Mouse (Mus musculus) embryonic facial prominence, embryonic 12.5 days (tissue): Measurements from ENCODE around the gene Avpr2. TPM values are rescaled to one million over a fixed set of nuclear protein-coding genes. Genes with fewer than 3 reads are reported as not detected.

Source experiments
- ATAC-seq: fragments of 200-750 bp; cut with Nextera tagmentation; 2 replicates; pipeline ENCODE4 v1.8.0; 2017; ENCODE audit not compliant: insufficient number of reproducible peaks, insufficient read depth, low FRiP score, low TSS enrichment
- H3K27ac ChIP-seq: fragments of 300-500 bp; sonication (generic); 2 replicates; pipeline ENCODE4 v1.5.1; 2016; ENCODE audit warnings: mild to moderate bottlenecking
- H3K27me3 ChIP-seq: fragments of 300-500 bp; sonication (generic); 2 replicates; pipeline ENCODE4 v1.6.1; 2016; ENCODE audit warnings: mild to moderate bottlenecking, moderate library complexity
- H3K36me3 ChIP-seq: fragments of 300-500 bp; sonication (generic); 2 replicates; pipeline ENCODE4 v1.6.1; 2016; ENCODE audit warnings: mild to moderate bottlenecking
- H3K4me1 ChIP-seq: fragments of 300-500 bp; sonication (generic); 2 replicates; pipeline ENCODE4 v1.6.1; 2016
- H3K4me2 ChIP-seq: fragments of 300-500 bp; sonication (generic); replicated peaks from 2 replicates; pipeline ENCODE4 v1.6.1; 2016; ENCODE audit warnings: mild to moderate bottlenecking, moderate library complexity
- H3K4me3 ChIP-seq: fragments of 300-500 bp; sonication (generic); 2 replicates; pipeline ENCODE4 v1.5.1; 2016; ENCODE audit warnings: mild to moderate bottlenecking
- H3K9ac ChIP-seq: fragments of 300-500 bp; sonication (generic); 2 replicates; pipeline ENCODE4 v1.6.1; 2016; ENCODE audit warnings: mild to moderate bottlenecking, moderate library complexity
- H3K9me3 ChIP-seq: fragments of 300-500 bp; sonication (generic); 2 replicates; pipeline ENCODE4 v1.6.1; 2016; ENCODE audit warnings: mild to moderate bottlenecking, moderate library complexity
- WGBS: fragments of 180-500 bp; shearing (Covaris S2); methylation state at CpG from one replicate; pipeline ENCODE4 v1.1.7; 2016; 5-methylcytosine and 5-hydroxymethylcytosine counted together
- polyA plus RNA-seq: library from polyadenylated mRNA; unstranded; fragments of >200 nt; fragmentation: Nextera tagmentation; extraction: Ambion mirVana; gene quantifications from 2 replicates; pipeline ENCODE4 v1.2.1, GENCODE M21; 2016

Gene Avpr2
- polyA plus RNA-seq, 1 experiment from 2014 or later, result 0.10 TPM

DNA sequence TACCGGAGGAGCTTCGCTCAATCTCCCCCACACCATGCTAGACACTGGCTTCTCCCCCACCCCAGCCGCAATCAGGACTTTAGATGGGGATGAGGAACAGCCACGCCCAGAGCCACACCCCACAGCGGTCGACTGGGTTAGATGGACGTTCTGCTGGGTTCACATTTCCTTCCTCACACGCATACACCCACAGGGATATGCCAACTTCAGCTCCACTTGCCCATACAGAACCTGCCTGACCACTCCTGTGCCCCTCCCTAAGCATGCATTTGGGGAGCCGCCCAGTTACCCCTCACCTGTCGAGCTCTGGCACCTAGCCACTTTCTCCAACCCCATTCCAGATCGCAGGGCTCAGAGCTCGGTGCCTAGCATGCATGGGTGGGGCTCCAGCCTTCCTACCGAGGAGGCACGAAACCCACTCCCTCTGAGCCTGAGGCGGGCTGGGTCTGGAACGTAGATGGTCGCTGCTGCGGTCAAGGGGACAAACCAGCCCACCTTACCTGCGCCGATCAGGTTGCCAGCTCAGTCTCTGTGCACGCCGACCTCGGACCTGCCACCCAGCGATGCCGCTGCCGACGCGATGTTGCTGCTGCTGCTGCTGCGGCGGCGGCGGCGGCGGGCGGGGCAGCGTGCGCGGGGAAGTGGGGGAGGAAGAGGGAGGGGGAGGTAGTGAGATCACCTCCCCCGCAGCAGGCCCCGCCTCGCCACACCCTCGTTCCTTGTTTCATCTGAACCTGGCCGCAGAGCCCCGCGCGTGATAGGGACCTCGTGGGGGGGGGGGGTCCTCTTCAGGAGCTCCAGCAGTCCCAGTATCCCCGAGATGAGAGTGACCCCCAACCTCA is 11.5 kb upstream of the Avpr2 start:
- no peaks in the 10 kb centered on the region for H3K36me3 ChIP-seq
- H3K4me2 ChIP-seq, result peak overlapping the region; percentile 63
- H3K27ac ChIP-seq, result no peak overlapping the region
- H3K27me3 ChIP-seq, result peaks cover 14% of the 10 kb centered on the region
- peak overlapping the region; percentile 38 for H3K4me3 ChIP-seq
- ATAC-seq, result peak; percentile 35; the same call in 1 of the 2 replicates
- H3K4me1 ChIP-seq, result no peaks in the 10 kb centered on the region
- H3K9ac ChIP-seq, result no peak overlapping the region
- 20% methylated on average over 41 of the region's 48 CpGs for WGBS
- no peaks in the 10 kb centered on the region for H3K9me3 ChIP-seq

GRCm38 (mm10) chrX:73881036-73881427 is 10.9 kb upstream of the Avpr2 start:
- peak overlapping the region; percentile 63 for H3K4me2 ChIP-seq
- 20% methylated on average over 16 of the region's 16 CpGs for WGBS
- H3K9ac ChIP-seq, result no peak overlapping the region
- peaks cover 14% of the 10 kb centered on the region for H3K27me3 ChIP-seq
- ATAC-seq, result no peak
- no peak overlapping the region for H3K27ac ChIP-seq
- H3K9me3 ChIP-seq, result no peaks in the 10 kb centered on the region
- peak overlapping the region; percentile 38 for H3K4me3 ChIP-seq
- no peaks in the 10 kb centered on the region for H3K36me3 ChIP-seq
- no peaks in the 10 kb centered on the region for H3K4me1 ChIP-seq

- H3K27ac ChIP-seq, result no peak overlapping the region
- ATAC-seq, result no peak
- no peaks in the 10 kb centered on the region for H3K9me3 ChIP-seq
- H3K4me3 ChIP-seq, result no peak overlapping the region
- H3K27me3 ChIP-seq, result peaks cover 14% of the 10 kb centered on the region
- no peaks in the 10 kb centered on the region for H3K36me3 ChIP-seq
- 16% methylated on average over 6 of the region's 6 CpGs for WGBS
- H3K4me1 ChIP-seq, result no peaks in the 10 kb centered on the region
- H3K4me2 ChIP-seq, result peak overlapping the region; percentile 63
- no peak overlapping the region for H3K9ac ChIP-seq
Measured at GRCm38 (mm10) chrX:73881463-73881862, 10.4 kb upstream of the Avpr2 start.

GRCm38 (mm10) chrX:73892833-73893232 is 931 bp downstream of the Avpr2 start:
- Histone ChIP-seq H3K4me1 (no peaks in the 10 kb centered on the region), H3K9ac (no peak overlapping the region), H3K9me3 (no peaks in the 10 kb centered on the region), H3K27me3 (no peaks in the 10 kb centered on the region), H3K36me3 (no peaks in the 10 kb centered on the region), H3K4me2 (no peak overlapping the region), H3K4me3 (no peak overlapping the region), H3K27ac (no peak overlapping the region)
- ATAC-seq, result no peak
- 81% methylated on average over 10 of the region's 14 CpGs for WGBS

GRCm38 (mm10) chrX:73895719-73896118 is 3.8 kb downstream of the Avpr2 start, which contains the start of gene L1cam:
Gene L1cam (minus strand): TSS chrX:73896105.
- Histone ChIP-seq H3K9ac (no peak within 1 kb of the TSS), H3K4me1 (no peaks in the 10 kb centered on the region), H3K27ac (no peak within 1 kb of the TSS), H3K27me3 (no peaks in the 10 kb centered on the region), H3K4me3 (no peak within 1 kb of the TSS), H3K9me3 (no peaks in the 10 kb centered on the region), H3K4me2 (no peak within 1 kb of the TSS), H3K36me3 (no peaks in the 10 kb centered on the region)
- WGBS, result 17% methylated on average over 2 of the region's 2 CpGs
- no peak for ATAC-seq

GRCm38 (mm10) chrX:73897959-73898358 is 6.1 kb downstream of the Avpr2 start:
- no peaks in the 10 kb centered on the region for H3K27me3 ChIP-seq
- no peak for ATAC-seq
- no peak overlapping the region for H3K4me2 ChIP-seq
- H3K9ac ChIP-seq, result no peak overlapping the region
- 74% methylated on average over 3 of the region's 3 CpGs for WGBS
- H3K27ac ChIP-seq, result no peak overlapping the region
- H3K9me3 ChIP-seq, result no peaks in the 10 kb centered on the region
- no peaks in the 10 kb centered on the region for H3K4me1 ChIP-seq
- H3K4me3 ChIP-seq, result no peak overlapping the region
- no peaks in the 10 kb centered on the region for H3K36me3 ChIP-seq

DNA sequence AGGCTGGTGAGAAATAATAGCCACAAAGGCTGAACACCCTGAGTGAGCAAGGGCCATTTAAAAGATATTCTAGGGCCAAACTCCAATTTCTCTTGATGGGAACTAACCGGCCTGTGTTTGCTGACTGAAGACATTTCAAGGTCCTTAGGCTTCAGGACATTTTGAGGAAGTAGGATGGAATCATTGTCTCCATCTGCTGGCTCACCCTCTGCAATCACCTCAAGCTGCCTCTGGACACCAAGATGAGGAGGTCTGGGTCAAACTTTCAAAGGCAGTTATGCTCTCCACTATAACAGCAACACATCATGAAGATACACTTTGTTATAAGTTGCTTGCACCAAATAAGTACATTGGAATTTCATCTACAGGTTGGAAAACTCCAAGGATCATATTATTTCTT is 18.1 kb downstream of the Avpr2 start:
- Histone ChIP-seq H3K27ac (no peak overlapping the region), H3K9ac (no peak overlapping the region), H3K27me3 (0 out of 2 replicates have a peak, but pooled peaks cover 5% of the 10 kb centered on the region), H3K4me1 (no peaks in the 10 kb centered on the region), H3K4me3 (no peak overlapping the region), H3K9me3 (no peaks in the 10 kb centered on the region), H3K4me2 (no peak overlapping the region), H3K36me3 (no peaks in the 10 kb centered on the region)
- WGBS, result 78% methylated on average over 1 of the region's 1 CpGs
- ATAC-seq, result no peak

- Histone ChIP-seq H3K4me2 (no peak overlapping the region), H3K27ac (no peak overlapping the region), H3K27me3 (0 out of 2 replicates have a peak, but pooled peaks cover 5% of the 10 kb centered on the region), H3K4me3 (no peak overlapping the region), H3K9me3 (no peaks in the 10 kb centered on the region), H3K36me3 (no peaks in the 10 kb centered on the region), H3K9ac (no peak overlapping the region), H3K4me1 (no peaks in the 10 kb centered on the region)
- no peak for ATAC-seq
Measured at GRCm38 (mm10) chrX:73910451-73910850, 18.5 kb downstream of the Avpr2 start.

- no peaks in the 10 kb centered on the region for H3K9me3 ChIP-seq
- H3K36me3 ChIP-seq, result no peaks in the 10 kb centered on the region
- WGBS, result 20% methylated on average over 23 of the region's 26 CpGs
- no peak overlapping the region for H3K9ac ChIP-seq
- 0 out of 2 replicates have a peak, but pooled peaks cover 5% of the 10 kb centered on the region for H3K27me3 ChIP-seq
- H3K4me1 ChIP-seq, result no peaks in the 10 kb centered on the region
- ATAC-seq, result no peak
- no peak overlapping the region for H3K4me3 ChIP-seq
- peak overlapping the region; percentile 30 for H3K4me2 ChIP-seq
- no peak overlapping the region for H3K27ac ChIP-seq
Measured at GRCm38 (mm10) chrX:73911156-73911555, 19.3 kb downstream of the Avpr2 start.

GRCm38 (mm10) chrX:73911588-73911987 is 19.7 kb downstream of the Avpr2 start:
- no peak overlapping the region for H3K27ac ChIP-seq
- 70% methylated on average over 2 of the region's 2 CpGs for WGBS
- no peak overlapping the region for H3K9ac ChIP-seq
- H3K27me3 ChIP-seq, result 0 out of 2 replicates have a peak, but pooled peaks cover 5% of the 10 kb centered on the region
- H3K4me1 ChIP-seq, result no peaks in the 10 kb centered on the region
- H3K4me3 ChIP-seq, result no peak overlapping the region
- H3K36me3 ChIP-seq, result no peaks in the 10 kb centered on the region
- no peaks in the 10 kb centered on the region for H3K9me3 ChIP-seq
- ATAC-seq, result no peak
- H3K4me2 ChIP-seq, result peak overlapping the region; percentile 30; the same call in 1 of the 2 replicates

- H3K27ac ChIP-seq, result peak overlapping the region; percentile 70; the same call in 1 of the 2 replicates
- H3K27me3 ChIP-seq, result 0 out of 2 replicates have a peak, but pooled peaks cover 5% of the 10 kb centered on the region
- peak; percentile 95 for ATAC-seq
- no peaks in the 10 kb centered on the region for H3K4me1 ChIP-seq
- no peaks in the 10 kb centered on the region for H3K9me3 ChIP-seq
- 0 out of 2 replicates have a peak overlapping the region, but pooled peaks have one; percentile 12 for H3K4me3 ChIP-seq
- H3K36me3 ChIP-seq, result peaks cover 10% of the 10 kb centered on the region; the same call in 1 of the 2 replicates
- H3K4me2 ChIP-seq, result peak overlapping the region; percentile 36
- 29% methylated on average over 31 of the region's 31 CpGs for WGBS
- H3K9ac ChIP-seq, result 0 out of 2 replicates have a peak overlapping the region, but pooled peaks have one; percentile 7
Measured at GRCm38 (mm10) chrX:73914827-73915703, 23.2 kb downstream of the Avpr2 start.
